Mouse (Mus musculus) testis, adult 2 months (tissue): Measurements from ENCODE around the gene Wwc1.

Experiments used
- CTCF ChIP-seq: fragments of 200-500 bp; IDR thresholded peaks from 2 replicates; pipeline ENCODE4 v1.5.1; 2012; ENCODE audit warnings: low read depth, mild to moderate bottlenecking, inconsistent platforms, low read length, moderate library complexity; ENCODE audit not compliant: control insufficient read depth, insufficient read depth, insufficient replicate concordance
- POLR2A ChIP-seq: fragments of 200-500 bp; IDR thresholded peaks from 2 replicates; pipeline ENCODE4 v1.6.1; 2012; ENCODE audit warnings: low read depth, mild to moderate bottlenecking, inconsistent platforms, low read length, moderate library complexity; ENCODE audit not compliant: control insufficient read depth

GRCm38 (mm10) chr11:35801332-35801731, 179.0 kb downstream of the Wwc1 start:
- TF ChIP-seq CTCF (no peak), POLR2A (no peak)
